Mouse (Mus musculus): ENCODE measurements at regions not wholly inside any gene's neighbourhood (a gene's known extent, or its start where the extent isn't known, plus 50 kb on each side); places are given as distances from the start of the nearest gene placed in this dataset.

- TF ChIP-seq POLR2A (IDR thresholded peaks at IDR 0.05; ENCODE audit: low read depth, low read length) (no peak), CTCF (IDR thresholded peaks at IDR 0.05; ENCODE audit: extremely low read depth, insufficient read depth, insufficient read length, insufficient replicate concordance) (no peak)
Measured at GRCm38 (mm10) chr6:47391014-47391802, 62.0 kb upstream of the Cul1 start.
